Mouse (Mus musculus) bone marrow macrophage, adult 2 months (primary cell): ENCODE measurements at regions not wholly inside any gene's neighbourhood (a gene's known extent, or its start where the extent isn't known, plus 50 kb on each side); places are given as distances from the start of the nearest gene placed in this dataset.

Experiments
- CTCF ChIP-seq: IDR thresholded peaks from 2 replicates; pipeline ENCODE4 v1.5.1; 2012; ENCODE audit warnings: low read depth, mild to moderate bottlenecking, low read length, moderate library complexity
- POLR2A ChIP-seq: IDR thresholded peaks from 2 replicates; pipeline ENCODE4 v1.6.1; 2012; ENCODE audit warnings: mild to moderate bottlenecking, low read depth, low read length, borderline replicate concordance

DNA sequence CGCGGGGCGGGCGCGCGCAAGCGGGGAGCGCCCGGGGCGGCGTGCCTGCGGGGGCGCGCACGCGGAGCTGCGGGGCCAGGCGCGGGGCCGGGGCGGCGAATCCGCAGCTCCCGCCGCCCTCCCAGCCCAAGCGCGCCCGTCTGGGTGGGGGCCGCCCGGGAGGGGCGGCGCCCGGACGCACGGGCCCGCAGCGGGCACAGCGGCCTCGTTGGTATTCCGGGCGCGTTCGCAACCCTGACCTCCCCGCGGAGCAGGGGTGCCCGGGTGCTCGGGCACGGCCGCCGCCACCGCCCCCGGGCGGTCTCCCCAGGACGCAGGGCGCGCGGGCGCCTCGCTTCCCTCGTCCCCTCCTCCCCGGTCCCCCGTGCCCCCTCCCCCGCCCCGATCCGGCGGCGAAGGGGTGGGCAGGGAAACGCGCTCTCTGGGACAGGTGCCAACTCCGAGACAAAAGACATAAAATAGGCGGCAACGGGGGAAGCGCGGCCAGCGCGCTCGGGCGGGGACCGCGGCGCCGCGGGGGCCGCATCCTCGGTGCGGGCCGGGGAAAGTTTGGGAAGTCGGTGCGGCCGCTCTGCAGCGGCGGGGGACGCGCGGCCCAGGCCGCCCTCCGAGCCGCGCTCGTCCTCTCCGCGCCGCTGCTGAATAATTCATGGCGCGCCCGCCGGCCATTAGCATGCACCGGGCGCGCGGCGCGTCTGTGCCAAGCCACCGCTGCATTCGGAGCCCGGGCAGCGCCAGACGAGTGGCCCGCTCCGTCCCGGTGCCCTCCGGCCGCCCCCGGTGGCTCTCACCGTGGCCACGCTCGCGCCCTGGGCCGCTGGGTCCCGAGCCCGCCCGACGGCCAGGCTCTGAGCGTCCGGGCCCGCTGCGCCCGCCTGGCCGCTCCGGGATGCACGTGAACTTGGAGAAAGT lies 63.7 kb upstream of the Ppara start:
- no peak for TF ChIP-seq POLR2A
- TF ChIP-seq CTCF: no peak
